Mouse (Mus musculus): Measurements from ENCODE around the gene Slc26a10. TPM values are rescaled to one million over a fixed set of nuclear protein-coding genes. Genes with fewer than 3 reads are reported as not detected.

Slc26a10 gene
- polyA plus RNA-seq, 1 experiment from 2014 or later = 20.2 TPM

DNA sequence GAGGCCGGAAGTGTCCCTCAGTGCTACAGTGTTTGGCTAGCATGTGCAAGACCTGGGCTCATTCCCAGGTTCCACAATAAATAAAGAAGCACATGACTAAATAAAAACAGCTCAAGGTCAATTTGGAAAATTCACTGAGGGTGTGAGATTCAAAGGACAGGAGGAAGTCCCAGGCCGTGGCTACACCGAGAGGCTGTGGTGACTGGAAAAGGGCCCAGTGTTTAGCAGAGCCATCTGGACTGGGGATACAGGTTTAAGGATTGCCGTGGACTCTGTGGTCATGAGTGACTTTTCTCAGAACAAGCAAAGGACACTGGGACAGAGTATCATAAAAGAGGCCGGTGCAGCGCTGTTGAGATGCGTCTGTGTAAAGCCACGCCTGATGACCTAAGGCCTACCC, 32.8 kb upstream of the Slc26a10 start:
- Histone ChIP-seq H3K9me3 (replicated peaks) (no peaks in the 10 kb centered on the region), H3K4me1 (replicated peaks) (peaks cover 12% of the 10 kb centered on the region), H3K9ac (no peak overlapping the region), H3K36me3 (peaks cover 7% of the 10 kb centered on the region), H3K4me2 (no peak overlapping the region), H3K27me3 (replicated peaks) (no peaks in the 10 kb centered on the region), H3K4me3 (no peak overlapping the region), H3K27ac (ENCODE audit: poor library complexity, severe bottlenecking) (no peak overlapping the region)
- ATAC-seq (ENCODE audit: insufficient number of reproducible peaks, low FRiP score) = no peak
- WGBS = 88% methylated on average over 8 of the region's 8 CpGs

DNA sequence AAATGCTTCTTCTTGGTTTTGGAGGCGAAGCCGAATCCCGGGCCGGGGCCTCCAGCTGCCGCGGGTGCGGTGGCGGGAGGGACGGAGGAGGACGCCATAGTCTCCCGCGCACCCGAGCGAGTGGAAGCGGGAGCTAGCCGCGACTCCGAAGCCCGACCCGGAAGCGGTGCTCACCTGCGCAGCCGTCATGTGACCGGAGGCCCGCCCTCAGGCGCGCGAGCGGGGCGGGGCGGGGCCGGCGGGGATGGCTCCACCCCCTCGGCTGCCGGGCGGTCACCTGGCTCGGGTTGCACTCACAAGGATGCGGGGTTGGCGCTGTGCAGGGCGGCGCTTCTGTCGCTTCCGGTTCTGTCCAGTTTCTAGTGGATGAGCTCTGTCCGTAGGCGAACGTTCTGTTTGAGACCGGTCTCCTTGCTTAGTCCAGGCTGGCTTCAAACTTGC, 31.0 kb upstream of the Slc26a10 start, which contains the start of gene Pip4k2c:
Gene Pip4k2c, minus strand, starts transcription at position 172 of the 441 bp plus-strand sequence.
- Histone ChIP-seq H3K9ac (peak within 1 kb of the TSS; percentile 80), H3K9me3 (replicated peaks) (no peaks in the 10 kb centered on the region), H3K4me2 (peak within 1 kb of the TSS; percentile 86), H3K27ac (ENCODE audit: poor library complexity, severe bottlenecking) (peak within 1 kb of the TSS; percentile 25), H3K4me3 (peak within 1 kb of the TSS; percentile 74), H3K27me3 (replicated peaks) (no peaks in the 10 kb centered on the region), H3K36me3 (peaks cover 23% of the 10 kb centered on the region), H3K4me1 (replicated peaks) (peaks cover 12% of the 10 kb centered on the region)
- ATAC-seq (ENCODE audit: insufficient number of reproducible peaks, low FRiP score) = peak; percentile 99
- under 1% methylated on average over 47 of the region's 47 CpGs for WGBS

GRCm38 (mm10) chr10:127210961-127211405, 30.5 kb upstream of the Slc26a10 start:
- peak overlapping the region; percentile 74 for H3K4me3 ChIP-seq
- ATAC-seq (ENCODE audit: insufficient number of reproducible peaks, low FRiP score) = peak; percentile 82
- peaks cover 27% of the 10 kb centered on the region for H3K36me3 ChIP-seq
- WGBS = under 1% methylated on average over 25 of the region's 25 CpGs
- H3K4me1 ChIP-seq (replicated peaks) = peaks cover 12% of the 10 kb centered on the region
- H3K4me2 ChIP-seq = peak overlapping the region; percentile 86
- H3K27me3 ChIP-seq (replicated peaks) = no peaks in the 10 kb centered on the region
- peak overlapping the region; percentile 25 for H3K27ac ChIP-seq (ENCODE audit: poor library complexity, severe bottlenecking)
- H3K9me3 ChIP-seq (replicated peaks) = no peaks in the 10 kb centered on the region
- peak overlapping the region; percentile 80 for H3K9ac ChIP-seq

DNA sequence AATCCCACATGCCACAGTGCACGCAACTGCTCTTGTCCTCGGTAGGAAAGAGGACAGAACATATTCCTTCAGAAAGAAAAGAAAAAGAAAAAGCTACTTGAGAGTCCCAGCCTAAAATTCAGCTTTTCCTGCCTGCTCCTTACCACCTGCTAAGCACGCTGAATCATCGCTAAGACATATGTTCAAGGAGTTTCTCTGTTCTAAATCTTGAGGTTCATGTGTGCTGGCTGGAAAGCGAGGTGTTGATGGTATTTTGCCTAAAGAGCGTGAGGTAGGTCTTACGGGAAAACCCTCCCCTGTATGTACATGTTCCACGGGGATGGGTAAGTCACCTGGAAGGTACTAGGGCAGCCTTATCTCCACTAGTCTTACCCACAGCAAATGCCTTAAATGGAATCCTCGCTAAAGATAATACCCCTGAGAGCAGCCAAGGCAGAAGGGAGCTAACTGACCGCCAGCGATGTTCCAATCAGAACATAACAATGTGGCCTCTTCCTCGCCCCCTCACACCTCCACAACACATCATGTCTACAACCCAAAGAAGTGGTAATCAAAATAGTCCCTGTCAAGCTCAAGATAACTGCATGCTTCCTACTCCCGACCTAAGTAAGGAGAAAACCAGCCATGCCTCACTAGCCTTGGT, 29.6 kb upstream of the Slc26a10 start:
- peak overlapping the region; percentile 86 for H3K4me2 ChIP-seq
- no peak for ATAC-seq (ENCODE audit: insufficient number of reproducible peaks, low FRiP score)
- WGBS = 76% methylated on average over 13 of the region's 13 CpGs

GRCm38 (mm10) chr10:127208921-127209320, 28.5 kb upstream of the Slc26a10 start:
- Histone ChIP-seq H3K36me3 (peaks cover 45% of the 10 kb centered on the region), H3K27me3 (replicated peaks) (no peaks in the 10 kb centered on the region), H3K4me2 (no peak overlapping the region), H3K4me3 (no peak overlapping the region), H3K27ac (ENCODE audit: poor library complexity, severe bottlenecking) (no peak overlapping the region), H3K9me3 (replicated peaks) (no peaks in the 10 kb centered on the region), H3K4me1 (replicated peaks) (peaks cover 18% of the 10 kb centered on the region), H3K9ac (no peak overlapping the region)
- 67% methylated on average over 4 of the region's 4 CpGs for WGBS
- ATAC-seq (ENCODE audit: insufficient number of reproducible peaks, low FRiP score) = no peak

More for the DNA sequence above, 29.6 kb upstream of the Slc26a10 start:
- Histone ChIP-seq H3K9me3 (replicated peaks) (no peaks in the 10 kb centered on the region), H3K4me1 (replicated peaks) (peaks cover 18% of the 10 kb centered on the region), H3K27ac (ENCODE audit: poor library complexity, severe bottlenecking) (no peak overlapping the region), H3K4me3 (peak overlapping the region; percentile 74), H3K27me3 (replicated peaks) (no peaks in the 10 kb centered on the region), H3K36me3 (peaks cover 37% of the 10 kb centered on the region), H3K9ac (peak overlapping the region; percentile 80; the same call in 1 of the 2 replicates)

DNA sequence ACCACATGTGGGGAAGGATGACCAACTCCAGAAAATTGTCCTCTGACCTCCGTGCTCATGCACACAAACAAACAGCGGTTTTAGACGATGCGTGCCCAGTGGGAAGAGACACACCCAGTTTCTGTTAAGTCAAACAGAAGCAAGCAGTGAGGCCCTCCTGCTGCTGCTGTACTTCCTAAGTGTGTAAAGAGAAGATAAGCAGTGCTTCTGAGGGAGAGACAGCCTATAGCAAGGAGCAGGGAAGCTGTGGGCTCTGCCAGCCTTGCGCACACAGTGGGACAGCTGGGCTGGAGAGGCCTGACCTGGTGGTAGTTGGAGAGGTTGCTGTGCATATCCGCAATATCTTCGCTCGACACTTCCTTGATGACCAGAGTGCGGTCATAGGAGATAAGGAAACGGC, 24.9 kb upstream of the Slc26a10 start:
- no peaks in the 10 kb centered on the region for H3K9me3 ChIP-seq (replicated peaks)
- no peak overlapping the region for H3K4me3 ChIP-seq
- 66% methylated on average over 10 of the region's 10 CpGs for WGBS
- H3K4me2 ChIP-seq = peak overlapping the region; percentile 15; the same call in 1 of the 2 replicates
- peaks cover 66% of the 10 kb centered on the region for H3K36me3 ChIP-seq
- peaks cover 12% of the 10 kb centered on the region for H3K4me1 ChIP-seq (replicated peaks)
- peak; percentile 86 for ATAC-seq (ENCODE audit: insufficient number of reproducible peaks, low FRiP score)
- H3K9ac ChIP-seq = no peak overlapping the region
- H3K27me3 ChIP-seq (replicated peaks) = no peaks in the 10 kb centered on the region
- H3K27ac ChIP-seq (ENCODE audit: poor library complexity, severe bottlenecking) = peak overlapping the region; percentile 54

DNA sequence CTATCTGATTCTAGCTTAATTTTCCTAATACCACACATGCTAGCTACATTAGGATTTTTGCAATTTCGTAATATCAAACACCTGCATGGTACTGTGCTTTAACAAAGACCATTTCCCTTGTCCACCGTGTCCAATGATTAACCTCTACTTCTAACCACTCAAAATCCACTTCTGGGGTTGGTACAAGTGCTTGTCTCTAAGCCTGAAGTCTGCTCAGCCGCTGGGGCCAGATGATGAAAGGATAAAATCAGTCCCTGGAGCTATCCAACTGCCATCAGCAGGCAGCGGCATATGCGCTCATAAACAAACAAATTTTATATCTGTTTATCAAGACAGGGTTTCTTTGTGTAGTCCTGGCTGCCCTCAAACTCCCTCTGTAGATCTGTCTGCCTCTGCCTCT, 24.1 kb upstream of the Slc26a10 start:
- WGBS = 74% methylated on average over 5 of the region's 5 CpGs
- peaks cover 73% of the 10 kb centered on the region for H3K36me3 ChIP-seq
- H3K27ac ChIP-seq (ENCODE audit: poor library complexity, severe bottlenecking) = peak overlapping the region; percentile 44
- H3K4me1 ChIP-seq (replicated peaks) = peaks cover 5% of the 10 kb centered on the region; the same call in 1 of the 2 replicates
- no peaks in the 10 kb centered on the region for H3K27me3 ChIP-seq (replicated peaks)
- H3K4me3 ChIP-seq = no peak overlapping the region
- ATAC-seq (ENCODE audit: insufficient number of reproducible peaks, low FRiP score) = no peak
- no peak overlapping the region for H3K9ac ChIP-seq
- H3K9me3 ChIP-seq (replicated peaks) = no peaks in the 10 kb centered on the region
- H3K4me2 ChIP-seq = peak overlapping the region; percentile 15

GRCm38 (mm10) chr10:127203106-127203505, 22.7 kb upstream of the Slc26a10 start:
- Histone ChIP-seq H3K4me3 (no peak overlapping the region), H3K9me3 (replicated peaks) (no peaks in the 10 kb centered on the region), H3K27ac (ENCODE audit: poor library complexity, severe bottlenecking) (no peak overlapping the region), H3K27me3 (replicated peaks) (no peaks in the 10 kb centered on the region), H3K4me2 (no peak overlapping the region), H3K36me3 (peaks cover 80% of the 10 kb centered on the region), H3K9ac (no peak overlapping the region), H3K4me1 (replicated peaks) (0 out of 2 replicates have a peak, but pooled peaks cover 5% of the 10 kb centered on the region)
- 77% methylated on average over 3 of the region's 3 CpGs for WGBS
- ATAC-seq (ENCODE audit: insufficient number of reproducible peaks, low FRiP score) = peak; percentile 62; the same call in 1 of the 2 replicates

DNA sequence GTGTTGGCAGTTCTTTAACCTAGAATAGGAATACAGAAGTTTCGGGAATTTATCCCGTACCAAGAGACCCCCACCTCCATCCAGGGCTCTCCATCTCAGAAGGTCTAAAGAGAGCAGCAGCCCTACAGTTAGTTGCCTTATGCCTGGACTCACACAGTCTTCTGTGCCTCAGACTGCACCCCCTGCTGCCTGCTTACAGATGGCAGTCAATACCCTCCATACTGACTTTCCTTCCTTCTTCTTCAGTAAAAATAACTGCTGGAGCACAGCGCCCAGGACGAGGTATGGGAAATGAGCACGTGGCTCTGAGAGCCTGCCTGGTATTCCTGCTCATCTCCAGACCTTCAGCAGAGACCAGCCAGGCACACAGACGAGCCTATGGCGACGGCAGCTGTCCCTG, 19.8 kb upstream of the Slc26a10 start:
- WGBS = 82% methylated on average over 8 of the region's 8 CpGs
- H3K4me2 ChIP-seq = no peak overlapping the region
- no peak overlapping the region for H3K27ac ChIP-seq (ENCODE audit: poor library complexity, severe bottlenecking)
- H3K4me3 ChIP-seq = no peak overlapping the region
- no peak overlapping the region for H3K9ac ChIP-seq
- H3K9me3 ChIP-seq (replicated peaks) = no peaks in the 10 kb centered on the region
- peaks cover 60% of the 10 kb centered on the region for H3K36me3 ChIP-seq
- H3K27me3 ChIP-seq (replicated peaks) = no peaks in the 10 kb centered on the region
- ATAC-seq (ENCODE audit: insufficient number of reproducible peaks, low FRiP score) = no peak
- H3K4me1 ChIP-seq (replicated peaks) = peaks cover 12% of the 10 kb centered on the region

- Histone ChIP-seq H3K9ac (0 out of 2 replicates have a peak overlapping the region, but pooled peaks have one; percentile 13), H3K27me3 (replicated peaks) (no peaks in the 10 kb centered on the region), H3K4me1 (replicated peaks) (peaks cover 17% of the 10 kb centered on the region), H3K4me3 (no peak overlapping the region), H3K4me2 (no peak overlapping the region), H3K36me3 (peaks cover 52% of the 10 kb centered on the region), H3K27ac (ENCODE audit: poor library complexity, severe bottlenecking) (no peak overlapping the region), H3K9me3 (replicated peaks) (no peaks in the 10 kb centered on the region)
- ATAC-seq (ENCODE audit: insufficient number of reproducible peaks, low FRiP score) = no peak
- 84% methylated on average over 11 of the region's 11 CpGs for WGBS
Measured at GRCm38 (mm10) chr10:127199474-127199873, 19.0 kb upstream of the Slc26a10 start.

- WGBS = 73% methylated on average over 5 of the region's 5 CpGs
- H3K27me3 ChIP-seq (replicated peaks) = no peaks in the 10 kb centered on the region
- H3K27ac ChIP-seq (ENCODE audit: poor library complexity, severe bottlenecking) = no peak overlapping the region
- no peak overlapping the region for H3K9ac ChIP-seq
- H3K36me3 ChIP-seq = peaks cover 52% of the 10 kb centered on the region
- no peaks in the 10 kb centered on the region for H3K9me3 ChIP-seq (replicated peaks)
- no peak for ATAC-seq (ENCODE audit: insufficient number of reproducible peaks, low FRiP score)
- peaks cover 21% of the 10 kb centered on the region for H3K4me1 ChIP-seq (replicated peaks)
- H3K4me2 ChIP-seq = no peak overlapping the region
- no peak overlapping the region for H3K4me3 ChIP-seq
Measured at GRCm38 (mm10) chr10:127199068-127199467, 18.6 kb upstream of the Slc26a10 start.

Measured in heart, embryonic 12.5 days (tissue).